Mouse (Mus musculus): Measurements from ENCODE around the gene Mcm9. TPM values are rescaled to one million over a fixed set of nuclear protein-coding genes. Genes with fewer than 3 reads are reported as not detected.
A peak's percentile ranks its signal among the peaks of the same experiment; 100 is the strongest.

Mcm9 gene
- polyA plus RNA-seq, 1 experiment from 2014 or later = 15.7 TPM

GRCm38 (mm10) chr10:53580621-53581081 is 49.6 kb downstream of the Mcm9 start:
- H3K9ac ChIP-seq = peak overlapping the region; percentile 50
- no peaks in the 10 kb centered on the region for H3K36me3 ChIP-seq (ENCODE audit: insufficient read depth)
- H3K9me3 ChIP-seq (ENCODE audit: low read depth, low read length) = no peaks in the 10 kb centered on the region
- H3K4me2 ChIP-seq = peak overlapping the region; percentile 86
- DNase-seq (peak; percentile 92), ATAC-seq (ENCODE audit: insufficient read depth) (peak; percentile 97)
- H3K4me3 ChIP-seq (ENCODE audit: low read depth, low read length) = peak overlapping the region; percentile 44
- H3K27ac ChIP-seq (ENCODE audit: low read depth) = no peak overlapping the region; the same call in 1 of the 2 replicates
- no peaks in the 10 kb centered on the region for H3K27me3 ChIP-seq (ENCODE audit: insufficient read depth, low read length)
- no peaks in the 10 kb centered on the region; the same call in 1 of the 2 replicates for H3K4me1 ChIP-seq (ENCODE audit: insufficient read depth)
- WGBS = 8% methylated on average over 14 of the region's 14 CpGs
- TF ChIP-seq CTCF (IDR thresholded peaks at IDR 0.05; ENCODE audit: low read depth) = no peak

GRCm38 (mm10) chr10:53580137-53580536 is 50.1 kb downstream of the Mcm9 start:
- no peaks in the 10 kb centered on the region for H3K9me3 ChIP-seq (ENCODE audit: low read depth, low read length)
- no peaks in the 10 kb centered on the region for H3K27me3 ChIP-seq (ENCODE audit: insufficient read depth, low read length)
- TF ChIP-seq CTCF (IDR thresholded peaks at IDR 0.05; ENCODE audit: low read depth) = no peak
- no peaks in the 10 kb centered on the region for H3K36me3 ChIP-seq (ENCODE audit: insufficient read depth)
- peak overlapping the region; percentile 44 for H3K4me3 ChIP-seq (ENCODE audit: low read depth, low read length)
- DNase-seq (peak; percentile 50), ATAC-seq (ENCODE audit: insufficient read depth) (peak; percentile 70)
- 27% methylated on average over 7 of the region's 7 CpGs for WGBS
- no peak overlapping the region for H3K9ac ChIP-seq
- no peaks in the 10 kb centered on the region; the same call in 1 of the 2 replicates for H3K4me1 ChIP-seq (ENCODE audit: insufficient read depth)
- H3K4me2 ChIP-seq = peak overlapping the region; percentile 86
- no peak overlapping the region for H3K27ac ChIP-seq (ENCODE audit: low read depth)

- ATAC-seq (ENCODE audit: insufficient read depth) (no peak), DNase-seq (peak; percentile 37)
- Histone ChIP-seq H3K9ac (no peak overlapping the region), H3K27me3 (ENCODE audit: insufficient read depth, low read length) (no peaks in the 10 kb centered on the region), H3K27ac (ENCODE audit: low read depth) (no peak overlapping the region), H3K4me2 (no peak overlapping the region), H3K4me1 (ENCODE audit: insufficient read depth) (no peaks in the 10 kb centered on the region), H3K36me3 (ENCODE audit: insufficient read depth) (no peaks in the 10 kb centered on the region), H3K4me3 (ENCODE audit: low read depth, low read length) (no peak overlapping the region), H3K9me3 (ENCODE audit: low read depth, low read length) (no peaks in the 10 kb centered on the region)
- no peak for TF ChIP-seq CTCF (IDR thresholded peaks at IDR 0.05; ENCODE audit: low read depth)
Measured at GRCm38 (mm10) chr10:53568531-53568930, 61.7 kb downstream of the Mcm9 start.

GRCm38 (mm10) chr10:53565538-53565937 is 64.7 kb downstream of the Mcm9 start:
- Histone ChIP-seq H3K9me3 (ENCODE audit: low read depth, low read length) (no peaks in the 10 kb centered on the region), H3K27ac (ENCODE audit: low read depth) (no peak overlapping the region), H3K27me3 (ENCODE audit: insufficient read depth, low read length) (no peaks in the 10 kb centered on the region), H3K36me3 (ENCODE audit: insufficient read depth) (no peaks in the 10 kb centered on the region), H3K4me1 (ENCODE audit: insufficient read depth) (no peaks in the 10 kb centered on the region), H3K9ac (no peak overlapping the region), H3K4me2 (no peak overlapping the region), H3K4me3 (ENCODE audit: low read depth, low read length) (no peak overlapping the region)
- DNase-seq (no peak), ATAC-seq (ENCODE audit: insufficient read depth) (no peak)
- WGBS = 85% methylated on average over 2 of the region's 2 CpGs
- TF ChIP-seq CTCF (IDR thresholded peaks at IDR 0.05; ENCODE audit: low read depth) = no peak

GRCm38 (mm10) chr10:53562001-53562400 is 68.2 kb downstream of the Mcm9 start:
- Histone ChIP-seq H3K27ac (ENCODE audit: low read depth) (no peak overlapping the region), H3K27me3 (ENCODE audit: insufficient read depth, low read length) (no peaks in the 10 kb centered on the region), H3K4me2 (no peak overlapping the region), H3K9me3 (ENCODE audit: low read depth, low read length) (no peaks in the 10 kb centered on the region), H3K4me3 (ENCODE audit: low read depth, low read length) (no peak overlapping the region), H3K9ac (no peak overlapping the region), H3K4me1 (ENCODE audit: insufficient read depth) (no peaks in the 10 kb centered on the region), H3K36me3 (ENCODE audit: insufficient read depth) (no peaks in the 10 kb centered on the region)
- DNase-seq (no peak), ATAC-seq (ENCODE audit: insufficient read depth) (no peak)
- WGBS = 86% methylated on average over 5 of the region's 5 CpGs
- TF ChIP-seq CTCF (IDR thresholded peaks at IDR 0.05; ENCODE audit: low read depth) = no peak

- Histone ChIP-seq H3K9ac (no peak overlapping the region), H3K4me1 (ENCODE audit: insufficient read depth) (no peaks in the 10 kb centered on the region), H3K9me3 (ENCODE audit: low read depth, low read length) (no peaks in the 10 kb centered on the region), H3K36me3 (ENCODE audit: insufficient read depth) (peaks cover 29% of the 10 kb centered on the region), H3K27me3 (ENCODE audit: insufficient read depth, low read length) (no peaks in the 10 kb centered on the region), H3K4me3 (ENCODE audit: low read depth, low read length) (no peak overlapping the region), H3K27ac (ENCODE audit: low read depth) (no peak overlapping the region), H3K4me2 (no peak overlapping the region)
- no peak for TF ChIP-seq CTCF (IDR thresholded peaks at IDR 0.05; ENCODE audit: low read depth)
- ATAC-seq (ENCODE audit: insufficient read depth) (no peak), DNase-seq (no peak)
- 66% methylated on average over 7 of the region's 7 CpGs for WGBS
Measured at GRCm38 (mm10) chr10:53537596-53537995, 92.6 kb downstream of the Mcm9 start.

GRCm38 (mm10) chr10:53532297-53532696 is 97.9 kb downstream of the Mcm9 start:
- WGBS = 56% methylated on average over 5 of the region's 5 CpGs
- Histone ChIP-seq H3K4me2 (no peak overlapping the region), H3K27ac (ENCODE audit: low read depth) (no peak overlapping the region), H3K9me3 (ENCODE audit: low read depth, low read length) (no peaks in the 10 kb centered on the region), H3K9ac (no peak overlapping the region), H3K4me3 (ENCODE audit: low read depth, low read length) (no peak overlapping the region), H3K36me3 (ENCODE audit: insufficient read depth) (peaks cover 10% of the 10 kb centered on the region; the same call in 1 of the 2 replicates), H3K4me1 (ENCODE audit: insufficient read depth) (no peaks in the 10 kb centered on the region), H3K27me3 (ENCODE audit: insufficient read depth, low read length) (no peaks in the 10 kb centered on the region)
- DNase-seq (no peak), ATAC-seq (ENCODE audit: insufficient read depth) (no peak)
- TF ChIP-seq CTCF (IDR thresholded peaks at IDR 0.05; ENCODE audit: low read depth) = no peak
